Mouse (Mus musculus): ENCODE data around the gene Olfr1153.

DNA sequence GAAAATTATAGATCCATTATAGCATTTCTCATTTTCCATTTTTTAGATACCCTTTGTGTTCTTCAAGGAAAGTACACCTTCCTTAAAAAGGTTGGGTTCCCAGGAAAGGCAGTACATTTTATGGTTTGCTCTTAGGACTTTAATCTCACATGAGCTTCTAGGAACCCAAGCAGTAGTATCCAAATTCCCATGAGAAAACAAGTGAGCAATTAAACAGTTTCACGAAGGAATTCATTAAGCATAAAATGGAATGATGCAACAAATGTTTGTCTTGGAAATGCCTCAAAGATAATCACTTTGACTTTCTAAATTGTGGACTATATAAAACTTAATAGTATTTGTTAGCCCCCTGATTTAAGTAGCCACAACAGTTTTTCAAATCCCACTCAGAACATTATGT is 10.3 kb downstream of the Olfr1153 start, which contains the start of gene Olfr1154:
- TF ChIP-seq CTCF (IDR thresholded peaks at IDR 0.05; ENCODE audit: low read depth), result no peak
- TF ChIP-seq EP300 (optimal IDR thresholded peaks at IDR 0.05), result no peak

Measured in stomach, postnatal 0 days (tissue).